Mouse (Mus musculus): ENCODE measurements around the gene Spock1. TPM values are rescaled to one million over a fixed set of nuclear protein-coding genes. Genes with fewer than 3 reads are reported as not detected.

Gene Spock1
- polyA plus RNA-seq, 1 experiment from 2014 or later: 2.0 TPM

GRCm38 (mm10) chr13:57641649-57642048, 266.5 kb downstream of the Spock1 start:
- 81% methylated on average over 4 of the region's 4 CpGs for WGBS
- Histone ChIP-seq H3K36me3 (no peaks in the 10 kb centered on the region), H3K9me3 (replicated peaks) (no peaks in the 10 kb centered on the region), H3K27ac (no peak overlapping the region), H3K27me3 (no peaks in the 10 kb centered on the region), H3K4me1 (no peaks in the 10 kb centered on the region), H3K9ac (no peak overlapping the region), H3K4me3 (replicated peaks) (no peak overlapping the region), H3K4me2 (no peak overlapping the region)
- no peak for ATAC-seq (replicated peaks; ENCODE audit: low FRiP score)

DNA sequence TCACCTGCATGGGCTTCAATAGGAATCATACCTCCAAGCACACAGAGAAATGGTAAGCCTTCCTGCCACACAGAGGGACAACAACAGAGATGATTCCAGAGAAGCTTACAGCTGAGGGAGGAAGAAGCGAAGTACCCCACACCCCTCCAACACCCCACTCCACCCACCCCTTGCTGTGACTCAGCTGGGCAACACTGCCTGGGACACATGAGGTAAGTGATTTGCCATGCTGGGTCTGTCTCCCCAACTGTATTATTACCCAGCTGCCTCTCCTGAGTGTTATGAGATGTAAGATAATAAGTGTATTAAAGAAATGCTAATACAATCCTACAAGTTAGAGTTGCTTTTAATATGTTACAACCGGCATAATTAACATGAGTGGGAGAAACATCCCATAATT, 267.2 kb downstream of the Spock1 start:
- Histone ChIP-seq H3K4me3 (replicated peaks) (no peak overlapping the region), H3K36me3 (no peaks in the 10 kb centered on the region), H3K27me3 (no peaks in the 10 kb centered on the region), H3K4me1 (no peaks in the 10 kb centered on the region), H3K4me2 (no peak overlapping the region), H3K27ac (no peak overlapping the region), H3K9ac (no peak overlapping the region), H3K9me3 (replicated peaks) (no peaks in the 10 kb centered on the region)
- WGBS: 81% methylated on average over 2 of the region's 2 CpGs
- no peak for ATAC-seq (replicated peaks; ENCODE audit: low FRiP score)

DNA sequence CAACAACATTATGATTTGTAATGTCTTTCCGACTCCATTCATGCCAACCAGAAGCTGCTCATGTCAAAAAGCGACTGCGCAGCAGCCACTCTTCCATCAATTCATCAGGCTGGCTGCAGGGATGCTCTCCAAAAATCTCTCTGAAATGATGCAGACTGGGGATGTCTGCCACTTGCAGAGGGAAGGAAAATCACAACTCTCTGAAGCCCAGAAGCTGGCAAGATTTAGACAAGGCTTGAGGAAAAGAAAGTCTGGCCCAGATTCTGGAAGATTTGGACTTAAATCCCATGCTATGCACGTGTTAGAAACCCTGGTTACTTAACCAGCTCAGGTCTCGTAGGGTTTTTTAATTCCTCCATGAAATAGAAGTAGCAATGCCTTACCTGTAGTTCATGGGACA, 269.3 kb downstream of the Spock1 start:
- ATAC-seq (replicated peaks; ENCODE audit: low FRiP score): no peak
- H3K4me3 ChIP-seq (replicated peaks): no peak overlapping the region
- H3K36me3 ChIP-seq: no peaks in the 10 kb centered on the region
- no peaks in the 10 kb centered on the region for H3K27me3 ChIP-seq
- H3K27ac ChIP-seq: no peak overlapping the region
- H3K4me2 ChIP-seq: no peak overlapping the region
- no peak overlapping the region for H3K9ac ChIP-seq
- WGBS: 85% methylated on average over 5 of the region's 5 CpGs
- no peaks in the 10 kb centered on the region for H3K9me3 ChIP-seq (replicated peaks)
- H3K4me1 ChIP-seq: no peaks in the 10 kb centered on the region

- no peak for ATAC-seq (replicated peaks; ENCODE audit: low FRiP score)
- H3K4me2 ChIP-seq: no peak overlapping the region
- no peaks in the 10 kb centered on the region for H3K36me3 ChIP-seq
- no peak overlapping the region for H3K9ac ChIP-seq
- no peaks in the 10 kb centered on the region for H3K9me3 ChIP-seq (replicated peaks)
- no peak overlapping the region for H3K4me3 ChIP-seq (replicated peaks)
- no peak overlapping the region for H3K27ac ChIP-seq
- WGBS: 88% methylated on average over 15 of the region's 15 CpGs
- H3K4me1 ChIP-seq: no peaks in the 10 kb centered on the region
- no peaks in the 10 kb centered on the region for H3K27me3 ChIP-seq
Measured at GRCm38 (mm10) chr13:57637606-57638132, 270.5 kb downstream of the Spock1 start.

DNA sequence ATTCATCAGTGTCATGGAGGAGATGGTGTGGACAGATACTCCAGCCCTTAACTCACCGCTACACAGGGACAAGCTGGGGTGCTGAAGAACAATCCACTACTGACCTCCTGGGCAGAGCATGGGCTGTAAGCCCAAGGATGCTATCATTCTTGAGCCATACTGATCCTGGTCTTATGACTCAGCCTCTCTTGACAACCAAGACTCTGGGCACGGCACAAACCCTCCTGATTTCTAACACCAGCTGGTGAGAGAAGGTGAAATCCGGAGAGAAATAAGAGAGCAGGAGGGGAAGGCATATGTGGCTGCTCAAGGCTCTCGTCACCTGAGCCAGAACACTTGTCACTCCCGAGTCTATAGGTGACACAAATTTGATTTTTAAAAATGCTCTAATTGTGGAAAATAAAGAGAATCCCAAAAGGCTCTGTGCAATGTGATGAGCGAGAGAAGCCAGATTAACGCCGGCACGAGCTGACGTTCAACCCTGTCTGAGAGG, 271.0 kb downstream of the Spock1 start:
- 83% methylated on average over 10 of the region's 10 CpGs for WGBS
- no peak overlapping the region for H3K4me3 ChIP-seq (replicated peaks)
- ATAC-seq (replicated peaks; ENCODE audit: low FRiP score): no peak

DNA sequence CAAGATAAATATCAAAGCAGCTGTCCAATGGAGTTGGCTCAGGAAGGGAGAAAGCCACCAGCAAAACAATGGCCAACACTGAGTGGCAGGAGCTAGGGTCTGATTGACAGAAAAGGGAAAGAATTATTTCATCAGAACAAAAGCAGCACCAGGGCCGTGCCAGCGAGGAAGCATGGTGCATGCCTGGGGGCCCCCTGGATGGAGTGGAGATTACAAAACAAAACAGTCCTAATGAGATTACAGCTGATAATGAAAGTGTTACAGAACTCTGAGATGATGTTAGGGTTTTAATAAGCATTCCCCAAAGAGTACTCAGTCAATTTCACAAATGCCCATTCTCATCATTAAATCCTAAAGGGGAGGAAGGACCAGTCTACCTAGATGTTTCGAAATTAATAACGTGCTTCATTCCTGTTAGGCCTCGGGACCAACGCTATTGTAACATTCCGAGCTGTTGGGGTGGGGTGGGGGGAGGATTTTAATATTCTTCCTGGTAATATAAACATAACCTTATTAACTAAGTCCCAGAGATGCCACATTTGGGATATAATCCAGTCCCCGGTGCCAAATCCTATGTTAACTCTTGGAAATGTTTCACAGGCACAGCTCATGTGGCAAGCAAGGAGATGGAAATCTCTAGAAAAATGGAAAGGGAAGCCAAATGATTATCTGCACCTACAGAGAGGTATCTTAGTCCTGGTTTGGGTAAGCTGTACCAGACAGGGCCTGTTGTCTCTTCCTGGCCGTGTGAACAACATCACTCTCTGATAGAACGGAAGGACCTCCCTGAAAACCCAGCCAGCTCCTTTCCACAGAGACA, 271.7 kb downstream of the Spock1 start:
- Histone ChIP-seq H3K9me3 (replicated peaks) (no peaks in the 10 kb centered on the region), H3K4me3 (replicated peaks) (no peak overlapping the region), H3K27ac (no peak overlapping the region), H3K4me1 (no peaks in the 10 kb centered on the region), H3K9ac (no peak overlapping the region), H3K4me2 (no peak overlapping the region), H3K27me3 (no peaks in the 10 kb centered on the region), H3K36me3 (no peaks in the 10 kb centered on the region)
- WGBS: 79% methylated on average over 10 of the region's 10 CpGs
- no peak for ATAC-seq (replicated peaks; ENCODE audit: low FRiP score)

More for the DNA sequence above, 271.0 kb downstream of the Spock1 start:
- Histone ChIP-seq H3K36me3 (no peaks in the 10 kb centered on the region), H3K4me2 (no peak overlapping the region), H3K27ac (no peak overlapping the region), H3K9me3 (replicated peaks) (no peaks in the 10 kb centered on the region), H3K27me3 (no peaks in the 10 kb centered on the region), H3K4me1 (no peaks in the 10 kb centered on the region), H3K9ac (no peak overlapping the region)

DNA sequence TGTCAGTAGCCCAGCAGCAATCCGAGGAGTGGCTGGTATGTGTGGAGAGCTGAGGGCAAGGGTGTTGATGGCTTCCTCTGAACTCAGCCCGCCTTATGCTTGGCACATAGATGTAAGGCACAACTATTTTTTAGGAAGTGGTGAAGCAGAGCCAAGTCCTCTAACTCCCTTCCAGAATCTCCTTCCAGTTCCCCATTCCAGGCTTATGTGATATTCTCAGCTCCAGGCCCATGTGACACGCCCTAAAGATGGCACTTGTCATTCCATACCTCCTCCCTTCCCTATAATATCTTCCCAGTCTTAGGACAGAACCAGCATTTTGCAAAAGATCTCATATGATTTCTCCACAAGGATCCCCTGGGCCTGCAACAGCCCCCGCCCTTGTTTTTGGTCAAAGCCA, 277.6 kb downstream of the Spock1 start:
- Histone ChIP-seq H3K27me3 (no peaks in the 10 kb centered on the region), H3K36me3 (no peaks in the 10 kb centered on the region), H3K9me3 (replicated peaks) (no peaks in the 10 kb centered on the region), H3K27ac (no peak overlapping the region), H3K4me1 (no peaks in the 10 kb centered on the region), H3K4me2 (no peak overlapping the region), H3K9ac (no peak overlapping the region), H3K4me3 (replicated peaks) (no peak overlapping the region)
- no peak for ATAC-seq (replicated peaks; ENCODE audit: low FRiP score)
- WGBS: 84% methylated on average over 4 of the region's 4 CpGs

- no peak overlapping the region for H3K4me3 ChIP-seq (replicated peaks)
- H3K27ac ChIP-seq: no peak overlapping the region
- no peak overlapping the region for H3K4me2 ChIP-seq
- no peaks in the 10 kb centered on the region for H3K36me3 ChIP-seq
- no peak overlapping the region for H3K9ac ChIP-seq
- 80% methylated on average over 8 of the region's 8 CpGs for WGBS
- no peaks in the 10 kb centered on the region for H3K27me3 ChIP-seq
- no peaks in the 10 kb centered on the region for H3K4me1 ChIP-seq
- no peak for ATAC-seq (replicated peaks; ENCODE audit: low FRiP score)
- H3K9me3 ChIP-seq (replicated peaks): no peaks in the 10 kb centered on the region
Measured at GRCm38 (mm10) chr13:57628218-57628617, 279.9 kb downstream of the Spock1 start.

DNA sequence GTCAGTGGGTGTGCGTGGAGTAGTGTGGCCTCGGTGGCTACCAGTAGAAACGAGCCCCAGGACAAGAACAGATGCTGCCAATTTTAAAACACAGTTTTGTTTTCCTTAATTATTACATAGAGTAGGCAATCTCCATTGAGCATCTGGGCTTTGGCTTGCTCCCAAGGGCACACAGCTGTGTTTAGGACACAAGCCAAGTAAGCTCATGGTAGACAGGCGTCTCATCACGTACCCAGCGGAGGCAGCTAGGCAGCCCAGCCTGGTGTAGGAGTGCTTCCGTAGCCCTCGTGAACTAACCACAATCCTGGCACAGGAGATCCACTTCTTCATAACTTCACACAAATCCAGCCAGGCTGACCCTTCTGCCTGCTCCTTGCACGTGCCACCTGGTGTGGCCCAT, 281.7 kb downstream of the Spock1 start:
- Histone ChIP-seq H3K27me3 (no peaks in the 10 kb centered on the region), H3K9ac (no peak overlapping the region), H3K27ac (no peak overlapping the region), H3K36me3 (no peaks in the 10 kb centered on the region), H3K9me3 (replicated peaks) (no peaks in the 10 kb centered on the region), H3K4me1 (no peaks in the 10 kb centered on the region), H3K4me3 (replicated peaks) (no peak overlapping the region), H3K4me2 (no peak overlapping the region)
- WGBS: 87% methylated on average over 9 of the region's 9 CpGs
- ATAC-seq (replicated peaks; ENCODE audit: low FRiP score): no peak

DNA sequence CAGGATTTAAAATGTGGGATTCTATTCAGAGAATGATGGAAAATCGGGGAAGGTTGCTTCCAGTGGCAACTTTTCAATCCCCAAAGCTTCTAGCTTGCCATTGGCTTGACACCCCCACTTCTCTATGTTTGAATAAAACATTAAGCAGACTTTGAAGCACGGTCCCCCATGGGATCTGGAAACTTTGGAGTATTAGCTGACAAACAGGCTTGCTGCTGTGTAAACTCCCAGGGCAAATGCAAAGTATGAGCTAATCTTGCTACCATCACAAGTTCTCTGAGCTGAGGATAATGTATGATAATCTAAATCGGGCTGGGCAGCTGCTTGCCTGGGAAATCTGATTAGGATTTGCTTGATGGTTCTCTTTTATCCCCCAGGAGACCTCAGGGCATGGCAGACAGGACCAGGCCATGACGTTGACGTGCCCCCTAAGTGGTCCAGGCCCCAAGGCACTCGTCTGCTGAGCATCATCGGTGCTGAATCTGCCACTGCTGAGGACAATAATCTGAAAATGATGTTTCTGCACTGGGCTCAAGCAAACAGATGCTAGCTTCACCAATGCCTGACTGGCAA, 284.1 kb downstream of the Spock1 start:
- Histone ChIP-seq H3K36me3 (no peaks in the 10 kb centered on the region), H3K4me1 (no peaks in the 10 kb centered on the region), H3K4me3 (replicated peaks) (no peak overlapping the region), H3K4me2 (no peak overlapping the region), H3K9ac (no peak overlapping the region), H3K27me3 (no peaks in the 10 kb centered on the region), H3K9me3 (replicated peaks) (no peaks in the 10 kb centered on the region), H3K27ac (no peak overlapping the region)
- no peak for ATAC-seq (replicated peaks; ENCODE audit: low FRiP score)
- 67% methylated on average over 7 of the region's 7 CpGs for WGBS

GRCm38 (mm10) chr13:57619079-57619768, 288.9 kb downstream of the Spock1 start:
- Histone ChIP-seq H3K4me2 (no peak overlapping the region), H3K27me3 (no peaks in the 10 kb centered on the region), H3K9ac (no peak overlapping the region), H3K9me3 (replicated peaks) (no peaks in the 10 kb centered on the region), H3K4me1 (no peaks in the 10 kb centered on the region), H3K36me3 (no peaks in the 10 kb centered on the region), H3K4me3 (replicated peaks) (no peak overlapping the region), H3K27ac (no peak overlapping the region)
- no peak for ATAC-seq (replicated peaks; ENCODE audit: low FRiP score)
- WGBS: 80% methylated on average over 17 of the region's 17 CpGs

Data from kidney, embryonic 15.5 days (tissue).